Mouse (Mus musculus): ENCODE results near the gene Olfr938.

The Olfr938 gene

DNA sequence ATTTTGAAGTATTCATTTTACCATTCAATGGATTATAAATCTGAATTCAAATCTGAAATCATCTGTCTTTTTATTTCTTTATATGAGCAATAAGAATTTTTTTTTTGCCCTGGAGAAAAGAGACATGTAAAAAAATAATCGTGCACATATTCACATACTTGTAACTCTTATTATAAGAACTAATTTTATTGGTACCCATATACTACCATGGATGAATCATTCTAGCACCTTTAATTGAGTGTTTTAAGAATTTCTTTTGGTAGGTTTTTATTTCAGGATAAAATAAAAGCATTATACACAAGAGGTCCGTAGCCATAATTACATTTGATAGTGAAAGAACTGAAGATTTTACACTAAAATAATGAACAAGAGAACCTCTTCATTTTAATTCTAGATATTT, at the start of gene Olfr938:
Olfr938 (minus strand) TSS at position 101 of the 400 bp plus-strand sequence.
- DNase-seq (ENCODE audit: low spot score) = no peak

DNA sequence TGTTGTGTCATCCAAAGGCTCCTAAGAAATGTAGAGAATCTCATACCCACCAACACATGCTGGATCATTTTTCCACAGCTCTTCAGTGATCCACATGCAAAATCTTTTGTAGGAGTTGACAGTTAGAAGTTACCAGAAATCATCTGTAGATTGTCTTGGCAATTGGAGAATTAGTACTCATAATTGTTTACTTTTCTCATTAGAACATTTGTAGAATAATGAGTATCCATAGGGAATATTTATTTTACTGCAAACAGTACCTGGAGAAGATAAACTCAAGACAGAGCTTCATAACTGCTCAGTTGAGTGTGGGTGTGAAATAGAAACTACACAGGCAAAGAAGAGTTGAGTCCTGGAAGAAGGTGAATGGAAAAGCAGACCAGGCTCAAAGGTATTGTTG, 49.1 kb upstream of the Olfr938 start, which contains the start of gene Olfr27:
Olfr27 (plus strand) TSS at position 301 of the 400 bp plus-strand sequence.
- no peak for DNase-seq (ENCODE audit: low spot score)

DNA sequence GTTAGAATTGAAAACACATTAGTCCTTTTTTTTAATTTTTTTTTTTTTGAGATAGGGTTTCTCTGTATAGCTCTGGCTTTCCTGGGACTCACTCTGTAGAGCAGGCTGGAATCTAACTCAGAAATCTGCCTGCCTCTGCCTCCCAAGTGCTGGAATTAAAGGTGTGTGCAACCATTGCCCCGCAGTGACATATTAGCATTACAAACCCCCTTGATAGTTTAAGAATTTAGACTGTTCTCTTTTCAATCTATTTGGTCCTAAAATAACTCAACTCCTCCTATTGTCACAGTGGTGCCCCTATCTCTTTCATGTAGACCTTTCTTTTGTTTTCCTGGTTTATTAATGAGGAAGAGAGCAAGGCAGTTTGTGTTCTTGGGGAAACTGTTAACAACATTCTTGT, 48.6 kb upstream of the Olfr938 start:
- DNase-seq (ENCODE audit: low spot score) = no peak

- no peak for DNase-seq (ENCODE audit: low spot score)
Measured at GRCm38 (mm10) chr9:39064851-39065250, 13.8 kb downstream of the Olfr938 start, which contains the start of gene Olfr937. Gene Olfr937, minus strand, starts transcription at chr9:39064951.

Measured in ovary, adult 18-20 months (tissue).